Mouse (Mus musculus): Measurements from ENCODE around the gene Crybg2.

DNA sequence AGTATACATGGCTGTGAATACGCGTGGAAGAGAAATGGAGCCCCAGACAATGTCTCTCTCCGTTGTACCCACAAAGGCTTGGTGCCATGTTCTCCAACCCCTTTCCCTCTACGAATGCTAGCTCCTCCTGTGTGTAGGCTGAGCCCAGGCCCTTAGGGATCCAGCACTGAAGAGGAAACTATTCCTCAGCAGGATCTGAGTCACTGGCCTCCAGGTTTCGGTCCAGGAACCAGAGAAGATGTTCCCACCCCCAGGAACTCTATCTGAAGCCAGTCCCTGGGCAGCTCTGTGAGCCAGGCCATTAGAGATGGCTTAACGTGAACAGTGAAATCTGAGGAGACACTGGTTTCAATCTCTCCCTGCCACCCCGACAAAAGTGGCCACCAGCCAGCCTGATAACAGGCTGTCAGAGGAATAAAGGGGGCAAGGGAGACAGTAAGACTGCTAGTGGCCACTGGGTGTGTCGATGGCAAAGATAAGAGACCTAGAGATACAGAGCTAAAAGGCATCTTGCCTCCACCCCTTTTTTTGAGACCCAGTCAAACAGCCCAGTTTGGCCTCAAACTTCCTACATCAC lies 72.0 kb downstream of the Crybg2 start:
- TF ChIP-seq GATA1 (IDR thresholded peaks at IDR 0.05; ENCODE audit: borderline replicate concordance, low read length): no peak
- TF ChIP-seq FLI1 (IDR thresholded peaks at IDR 0.05; ENCODE audit: low read length): no peak
